Mouse (Mus musculus) E14TG2a.4 (cell line): ENCODE data around the gene Man1c1.

Source experiments
- CTCF ChIP-seq: conservative IDR thresholded peaks from 2 replicates; pipeline ENCODE4 v1.5.1; 2014; ENCODE audit warnings: low read length
- NANOG ChIP-seq: IDR thresholded peaks from 2 replicates; pipeline ENCODE4 v1.6.1; 2014; ENCODE audit warnings: borderline replicate concordance, low read length, mixed read lengths
- POU5F1 ChIP-seq: IDR thresholded peaks from 2 replicates; pipeline ENCODE4 v1.6.1; 2014; ENCODE audit warnings: low read length, borderline replicate concordance

DNA sequence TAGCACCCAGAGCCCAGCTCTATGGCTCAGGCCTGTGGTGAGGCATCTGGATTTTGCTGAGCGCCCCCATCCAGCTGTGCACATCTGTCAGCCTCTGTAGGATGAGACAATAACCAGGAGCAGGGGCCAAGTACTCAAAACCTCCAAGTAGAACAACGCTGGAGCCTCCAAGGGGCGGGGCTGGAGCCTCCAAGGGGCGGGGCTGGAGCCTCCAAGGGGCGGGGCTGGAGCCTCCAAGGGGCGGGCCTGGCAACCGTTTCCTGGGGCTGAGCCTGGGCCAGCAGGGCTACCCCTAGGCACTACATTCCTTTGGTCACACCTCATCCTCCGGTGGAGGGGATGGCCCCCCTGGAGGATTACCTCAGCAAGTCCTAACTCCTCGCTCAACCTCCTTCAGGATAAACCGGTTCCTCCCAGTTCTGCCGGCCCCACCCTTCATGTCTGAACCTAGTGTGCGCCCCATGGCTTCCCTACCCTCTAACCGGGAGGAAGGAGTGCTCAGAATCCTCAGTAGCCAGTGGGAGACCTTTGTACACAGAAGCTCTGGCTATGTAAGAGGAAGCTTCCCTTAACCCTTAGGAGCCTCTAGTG, 30.0 kb upstream of the Man1c1 start:
- TF ChIP-seq CTCF (no peak), POU5F1 (no peak), NANOG (peak; percentile 54; the same call in 1 of the 2 replicates)
